Mouse (Mus musculus) ovary, postnatal 36 days (tissue): ENCODE data around the gene Micall2.
A peak's percentile ranks its signal among the peaks of the same experiment; 100 is the strongest.
"Not testable (repeated sequence)": the region's sequence is repeated elsewhere in the genome, so short reads cannot be mapped to it uniquely, and the experiment has no call there.

Experiments used
- DNase-seq: peaks from one replicate; pipeline ENCODE4 v3.0.0; 2022; ENCODE audit warnings: low spot score, mixed read lengths

The Micall2 gene

DNA sequence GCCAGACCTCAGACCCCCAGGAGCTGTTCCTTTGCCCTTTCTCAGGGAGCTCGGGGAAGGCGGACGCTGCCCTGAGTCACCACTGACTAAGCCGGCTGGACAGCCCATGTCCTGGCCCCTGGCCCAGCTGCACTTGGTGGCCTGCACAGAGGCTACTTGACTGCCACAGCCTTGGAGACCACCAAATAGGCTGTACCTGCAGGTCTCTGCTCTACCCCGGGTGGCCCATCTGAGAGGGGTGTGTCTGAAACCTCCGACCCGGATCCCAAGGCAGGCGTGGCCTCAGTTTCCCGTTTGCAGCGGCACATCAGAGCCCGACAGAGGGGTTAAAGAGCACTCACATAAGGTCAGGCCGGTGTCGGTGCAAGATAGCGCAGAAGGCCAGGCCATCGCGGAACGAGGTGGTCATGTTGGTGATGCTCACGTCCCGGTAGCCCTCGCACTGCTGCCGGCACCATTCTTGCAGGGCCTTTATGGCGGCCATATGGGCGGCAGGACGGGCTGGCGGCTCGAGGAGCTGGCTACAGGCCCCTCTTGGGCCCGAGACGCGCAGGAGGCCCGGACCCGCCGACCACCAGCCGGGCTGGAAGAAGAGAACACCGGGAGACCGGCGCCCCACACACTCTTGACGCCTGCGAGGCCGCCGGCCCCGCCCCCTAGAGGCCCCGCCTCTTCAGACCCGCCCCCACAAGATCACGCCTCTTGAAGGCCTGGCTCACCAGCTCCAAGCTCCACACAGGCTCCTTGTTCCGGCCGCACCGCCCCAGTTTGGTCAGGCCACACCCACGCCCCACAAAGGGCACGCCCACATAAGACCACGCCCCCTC, at the start of gene Micall2:
Gene Micall2, minus strand, starts transcription at position 660 of the 827 bp plus-strand sequence.
- peak; percentile 98 for DNase-seq

DNA sequence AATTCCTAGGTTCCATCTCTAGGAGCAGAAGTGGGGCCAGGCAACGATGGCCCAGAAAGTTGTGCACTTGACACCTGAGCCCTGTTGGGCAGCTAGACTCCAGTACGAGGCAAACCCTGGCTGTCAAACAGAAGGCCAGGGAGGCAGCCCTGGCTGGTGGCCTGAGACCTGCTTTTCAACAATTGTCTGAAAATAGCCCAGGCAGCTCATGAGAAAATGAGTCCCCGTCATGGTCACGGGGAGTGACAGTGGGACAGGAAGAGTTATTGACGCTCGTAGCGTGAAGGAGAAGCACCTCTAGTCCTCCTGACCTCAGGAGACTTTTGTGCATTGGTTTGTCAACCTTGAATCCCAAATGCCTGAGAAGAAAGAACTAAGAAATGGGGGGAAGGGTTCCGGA, 45.3 kb upstream of the Micall2 start:
- DNase-seq: no peak

DNA sequence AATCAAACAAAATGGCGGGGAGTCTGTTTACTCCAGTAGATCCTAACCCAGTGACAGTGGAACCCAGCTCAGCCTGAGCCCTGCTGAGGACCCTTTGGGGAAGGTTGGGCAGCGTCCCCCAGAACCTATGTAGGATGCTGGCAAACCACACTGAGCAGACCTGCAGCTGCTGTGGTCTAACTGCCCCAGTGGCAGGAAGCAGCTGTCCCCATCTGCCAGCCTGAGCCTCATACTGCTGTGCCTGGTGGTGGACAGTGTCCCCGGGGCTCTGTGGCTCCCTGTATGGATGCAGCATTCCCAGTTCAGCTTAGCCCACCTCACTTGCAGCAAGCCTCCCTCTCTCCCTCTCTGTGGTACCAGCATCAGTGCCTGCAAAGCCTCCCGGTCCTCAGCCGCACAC, 40.8 kb upstream of the Micall2 start:
- DNase-seq: no peak

DNA sequence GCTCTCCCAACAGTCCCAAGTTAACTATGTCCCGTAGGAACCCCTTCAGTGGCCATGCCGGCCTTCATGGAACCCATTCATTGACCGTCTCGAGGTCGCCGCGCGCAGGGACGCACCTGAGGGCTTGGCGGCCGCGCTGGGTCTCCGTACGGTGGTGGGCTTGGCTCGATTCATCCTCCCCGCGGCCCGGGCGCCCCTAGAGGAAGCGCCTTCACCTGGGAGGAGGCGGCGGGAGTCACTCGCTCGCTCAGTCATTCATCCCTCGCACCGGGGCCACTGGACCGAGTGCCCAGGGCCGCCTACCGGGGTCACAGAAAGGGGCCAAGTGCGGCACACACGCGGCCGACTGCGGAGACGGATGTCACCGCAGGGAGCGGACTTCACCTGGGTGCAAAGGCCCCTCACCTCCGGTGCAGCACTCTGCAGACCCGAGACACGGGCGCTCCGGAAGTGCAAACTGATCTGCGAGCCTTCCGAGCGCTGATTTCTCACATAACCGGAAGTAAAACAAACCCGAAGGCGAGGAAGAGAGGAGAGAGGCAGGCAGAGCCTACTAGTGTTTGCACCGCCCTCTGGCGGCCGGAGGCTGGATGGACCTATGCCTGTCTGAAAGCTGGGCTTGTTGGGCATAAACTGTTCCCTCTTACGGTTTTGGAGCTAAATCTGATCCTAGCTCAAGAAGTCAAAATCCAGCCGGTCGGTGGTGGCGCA, 39.2 kb upstream of the Micall2 start, which contains the start of gene Ints1:
Gene Ints1, minus strand, starts transcription at position 459 of the 711 bp plus-strand sequence.
- peak; percentile 93 for DNase-seq

DNA sequence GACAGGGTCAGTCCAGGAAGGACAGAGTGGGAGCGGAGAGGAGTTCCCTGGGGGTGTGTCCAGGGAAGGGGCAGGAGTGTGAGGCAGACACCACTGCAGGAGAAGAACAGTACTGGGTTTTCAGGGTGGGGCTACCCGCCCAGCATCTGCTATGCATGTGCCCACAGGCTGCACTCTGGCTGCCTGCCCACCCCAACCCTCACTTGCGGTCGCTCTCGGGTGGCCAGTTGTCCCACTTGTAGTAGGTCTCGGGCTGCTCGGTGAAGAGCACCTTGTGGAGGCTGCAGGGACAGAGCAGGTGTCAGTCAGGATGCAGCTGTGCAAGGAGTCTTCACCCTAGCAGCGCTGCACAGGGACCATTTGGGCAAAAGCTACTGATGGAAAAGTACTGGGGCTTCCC, 32.1 kb upstream of the Micall2 start:
- no peak for DNase-seq

DNA sequence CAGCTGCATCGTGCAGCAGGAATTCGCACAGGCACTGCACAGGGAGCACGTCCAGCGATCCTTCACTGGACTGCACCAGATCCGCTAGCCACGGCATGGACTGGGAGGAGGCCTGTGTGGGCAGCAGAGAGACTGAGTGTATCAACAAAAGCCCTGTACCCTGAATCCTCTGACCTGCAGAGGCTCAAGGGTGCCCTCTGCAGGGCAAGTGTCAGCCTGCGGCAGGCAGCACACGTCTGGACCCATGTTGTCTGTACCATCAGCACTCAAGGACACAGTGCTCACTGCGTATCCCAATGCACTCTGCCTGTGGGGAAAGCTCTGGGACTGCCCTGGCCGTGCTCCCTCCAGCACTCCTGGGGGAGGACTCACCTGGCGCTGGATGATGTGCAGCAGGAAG, 28.2 kb upstream of the Micall2 start:
- DNase-seq: peak; percentile 35

DNA sequence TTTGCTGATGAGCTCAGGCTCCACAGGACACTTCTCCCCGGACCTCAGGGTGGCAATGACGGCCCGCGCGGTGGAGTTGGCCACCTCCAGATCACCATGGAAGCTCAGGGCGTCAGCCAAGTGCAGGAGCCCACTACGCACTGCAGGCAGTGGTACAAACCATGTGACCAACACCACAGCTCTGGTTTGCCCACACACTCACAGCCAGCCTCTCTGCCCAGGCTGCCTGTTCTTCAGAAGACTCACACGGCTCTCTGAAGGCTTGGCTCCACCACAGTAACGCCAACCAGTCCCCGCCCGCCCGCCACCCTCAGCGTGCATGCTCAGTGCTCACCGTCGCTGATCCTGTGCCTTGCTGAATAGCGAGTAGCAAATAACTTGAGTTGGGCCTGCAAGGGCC, 22.0 kb upstream of the Micall2 start:
- DNase-seq: no peak

DNA sequence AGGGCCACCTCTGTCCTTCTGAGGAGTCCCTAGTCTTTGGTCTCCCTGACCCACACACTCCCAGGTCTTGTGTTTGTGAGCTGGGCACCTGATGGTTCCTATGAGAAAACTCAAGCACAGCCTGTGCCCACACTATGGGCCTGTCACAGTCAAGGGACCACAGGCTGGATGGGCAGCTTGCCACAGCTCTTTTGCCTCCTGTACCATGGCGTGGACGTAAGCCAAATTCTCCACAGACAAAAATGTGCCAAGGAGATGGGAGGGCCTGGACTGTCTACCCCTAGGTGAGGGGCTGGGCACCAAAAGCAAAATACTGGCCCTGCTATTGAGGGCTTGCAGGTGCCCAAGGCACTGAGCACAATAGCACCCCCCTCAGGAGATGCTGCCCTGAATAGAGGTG, 20.4 kb upstream of the Micall2 start:
- DNase-seq: no peak

DNA sequence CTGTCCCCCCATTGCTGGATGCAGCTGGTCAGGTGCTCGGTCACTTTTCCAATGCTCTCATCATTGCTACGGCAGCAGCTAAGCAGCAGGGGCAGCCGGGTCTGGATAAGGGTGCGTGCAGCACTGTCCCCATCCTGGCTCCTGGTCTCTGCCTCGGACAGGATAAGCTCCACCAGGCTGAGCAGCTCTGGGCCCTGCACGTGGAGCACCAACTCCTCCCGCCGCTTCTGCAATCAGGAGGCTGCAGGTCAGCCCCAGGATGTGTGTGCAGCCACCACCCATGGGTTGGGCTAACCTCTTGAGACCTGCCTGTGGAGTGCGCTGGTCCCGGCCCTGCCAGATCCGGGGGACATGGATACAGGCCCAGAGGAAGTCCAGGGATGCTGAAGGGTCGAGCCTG, 20.0 kb upstream of the Micall2 start:
- no peak for DNase-seq

DNA sequence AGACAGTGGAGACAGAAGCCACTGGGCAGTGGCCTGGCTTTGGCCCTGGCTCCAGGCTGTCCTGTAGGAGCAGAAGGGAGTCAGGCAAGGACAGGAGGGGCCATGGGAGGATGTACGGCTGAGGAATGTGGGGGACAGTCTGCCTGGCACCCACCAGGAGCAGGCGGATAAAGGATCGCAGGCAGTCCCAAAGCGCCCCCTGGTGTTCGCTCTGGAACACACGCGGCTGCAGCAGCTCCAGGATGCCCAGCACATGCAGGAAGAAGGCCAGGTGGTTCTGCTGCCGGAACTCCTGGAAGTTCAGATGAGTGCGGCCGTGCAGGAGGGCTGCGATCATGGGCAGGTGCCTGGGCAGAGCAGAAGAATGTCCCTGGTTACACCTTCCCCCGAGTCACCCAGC, 18.6 kb upstream of the Micall2 start:
- DNase-seq: peak; percentile 53

DNA sequence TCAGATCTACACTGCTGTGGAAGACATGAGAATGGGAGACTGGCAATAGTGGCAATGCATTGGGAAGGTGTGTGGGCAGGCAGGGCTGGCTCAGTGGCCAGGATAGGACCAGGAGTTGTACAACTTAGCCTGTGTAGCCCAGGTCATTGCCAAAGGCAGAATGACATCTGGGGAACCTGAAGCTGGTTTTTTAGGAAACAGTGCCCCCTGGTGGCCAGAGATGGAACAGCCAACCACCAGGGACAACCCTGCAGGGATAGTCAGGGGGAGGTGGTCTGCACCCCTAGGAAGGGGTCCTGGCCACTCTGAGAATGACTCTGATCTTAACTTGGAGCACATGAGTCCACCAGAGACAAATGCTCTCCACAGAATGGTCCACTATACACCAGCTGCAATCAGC, 14.4 kb upstream of the Micall2 start:
- DNase-seq: peak; percentile 61

DNA sequence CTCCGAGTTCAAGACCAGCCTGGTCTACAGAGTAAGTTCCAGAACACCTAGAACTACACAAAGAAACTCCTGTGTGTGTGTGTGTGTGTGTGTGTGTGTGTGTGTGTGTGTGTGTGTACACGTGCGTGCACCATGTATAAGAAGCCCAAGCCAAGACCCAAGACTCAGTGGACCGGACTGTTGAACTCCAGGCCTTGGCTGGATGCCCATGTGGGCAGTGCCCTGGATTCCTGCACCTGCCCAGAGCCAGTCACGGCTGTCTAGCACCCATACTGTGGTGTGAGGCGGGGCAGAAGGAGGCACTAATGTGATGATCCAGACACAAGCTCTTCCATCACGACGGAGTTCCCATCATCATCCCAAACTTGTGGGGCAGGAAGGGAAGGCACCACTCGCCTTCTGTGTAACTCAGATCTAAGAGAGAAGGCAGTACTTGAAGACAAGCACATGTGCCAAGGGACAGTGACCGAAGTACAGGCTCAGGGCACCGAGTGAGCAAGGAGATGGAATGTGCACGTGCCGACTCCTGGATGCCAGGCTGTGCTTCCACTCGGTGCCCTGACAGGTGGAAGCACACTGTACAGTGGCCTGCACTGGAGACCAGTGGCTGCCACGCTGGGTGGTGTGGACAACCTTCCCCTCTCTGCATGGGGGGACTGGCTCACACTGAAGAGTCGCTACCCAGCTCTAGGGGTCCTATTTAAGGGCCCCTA, 13.4 kb upstream of the Micall2 start:
- no peak for DNase-seq

DNA sequence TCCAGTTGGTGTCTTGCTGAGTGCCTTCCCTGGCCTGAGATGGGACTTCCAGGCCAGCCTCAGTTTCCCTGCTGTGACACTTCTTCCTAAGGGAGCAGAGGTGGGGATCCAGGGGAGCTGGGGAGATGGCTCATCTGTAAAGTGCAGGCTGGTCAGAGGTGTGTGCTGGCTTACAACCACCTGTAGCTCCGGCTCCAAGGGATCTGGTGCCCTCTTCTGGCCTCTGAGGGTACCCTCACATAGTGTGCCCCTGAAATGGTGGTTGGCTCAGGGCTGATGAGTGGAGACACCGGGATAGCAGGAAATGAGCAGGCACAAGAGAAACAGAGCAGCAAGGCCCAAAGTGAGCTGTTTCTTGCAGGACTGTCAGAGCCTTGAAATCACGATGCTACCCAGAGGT, 9.6 kb upstream of the Micall2 start:
- peak; percentile 61 for DNase-seq

DNA sequence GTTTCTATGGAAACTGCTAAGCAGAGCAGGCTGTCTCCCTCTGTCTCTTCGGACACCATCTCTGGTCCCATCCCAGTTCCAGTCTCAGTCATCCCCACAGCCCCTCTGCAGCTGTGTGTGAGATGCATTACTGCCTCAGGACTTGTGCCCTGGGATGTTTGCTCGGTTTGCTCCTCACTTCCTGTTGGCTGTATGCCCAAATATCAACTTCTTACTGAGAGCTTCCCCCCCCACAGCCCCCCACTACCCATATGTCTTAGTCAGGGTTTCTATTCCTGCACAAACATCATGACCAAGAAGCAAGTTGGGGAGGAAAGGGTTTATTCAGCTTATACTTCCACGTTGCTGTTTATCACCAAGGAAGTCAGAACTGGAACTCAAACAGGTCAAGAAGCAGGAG, 6.5 kb upstream of the Micall2 start:
- DNase-seq: not testable (repeated sequence)

DNA sequence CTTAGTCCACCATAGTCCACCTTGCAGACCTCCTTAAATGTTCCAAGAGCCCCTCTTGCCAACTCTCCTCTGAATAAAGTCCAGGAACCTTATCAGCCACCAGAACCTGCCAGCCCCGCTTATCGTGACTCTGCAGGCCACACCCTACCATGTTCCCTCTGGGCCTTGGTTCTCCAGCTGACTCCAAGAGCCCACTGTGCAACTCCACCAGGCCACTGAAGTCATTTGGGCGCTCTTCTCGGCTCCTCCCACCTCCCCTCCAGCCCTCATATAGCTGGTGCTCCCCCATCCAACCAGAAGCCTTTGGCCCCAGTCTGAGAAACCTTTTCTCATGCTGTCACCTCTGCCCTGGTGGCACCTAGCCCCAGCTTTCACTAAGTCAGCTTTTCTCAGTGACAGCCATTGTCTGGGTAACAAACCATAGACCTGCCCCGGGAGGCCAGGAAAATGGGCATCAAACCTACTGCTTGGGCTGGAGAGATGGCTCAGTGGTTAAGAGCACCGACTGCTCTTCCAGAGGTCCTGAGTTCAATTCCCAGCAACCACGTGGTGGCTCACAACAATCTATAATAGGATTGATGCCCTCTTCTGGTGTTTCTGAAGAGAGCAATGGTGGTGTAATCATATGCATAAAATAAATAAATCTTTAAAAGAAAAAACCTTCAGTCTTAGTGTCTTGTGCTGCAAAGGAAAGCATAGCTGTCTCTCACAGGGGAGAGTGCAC, 2.6 kb upstream of the Micall2 start:
- DNase-seq: no peak

DNA sequence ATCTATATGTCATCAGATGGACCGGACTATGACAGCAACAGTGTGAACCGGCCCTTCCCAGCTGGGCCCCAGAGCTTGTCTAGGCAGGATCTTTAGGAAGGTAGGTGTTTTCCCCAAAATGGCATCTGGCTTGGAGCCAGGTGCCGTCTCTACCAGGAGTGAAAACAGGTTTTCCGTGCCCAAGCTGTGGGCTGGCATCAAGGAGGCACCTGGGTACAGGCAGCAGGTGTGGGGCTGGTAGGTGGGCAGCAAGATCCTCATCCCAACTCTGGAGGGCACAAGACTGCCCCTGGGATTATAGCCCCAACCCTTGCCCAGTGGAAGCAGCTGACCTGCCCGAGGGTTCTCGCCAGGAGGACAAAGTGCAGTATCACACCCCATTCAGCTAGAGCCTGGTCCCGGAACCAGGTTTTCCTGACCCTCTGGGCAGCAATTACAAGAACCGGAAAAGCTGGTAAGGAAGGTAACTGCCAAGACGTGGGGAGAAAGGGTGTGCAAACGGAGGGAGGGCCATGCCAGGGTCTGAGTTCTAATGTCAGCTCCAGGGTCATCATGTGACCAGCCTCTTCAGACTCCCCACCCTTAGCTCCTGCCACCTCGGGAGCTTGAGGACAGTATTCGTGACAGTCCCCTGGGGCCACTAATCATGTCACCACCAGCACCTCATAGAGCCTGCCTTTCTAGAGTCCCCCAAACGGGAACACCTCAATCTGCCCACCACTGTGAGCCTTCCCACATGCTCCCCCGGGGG, 1.9 kb upstream of the Micall2 start:
- DNase-seq: no peak

DNA sequence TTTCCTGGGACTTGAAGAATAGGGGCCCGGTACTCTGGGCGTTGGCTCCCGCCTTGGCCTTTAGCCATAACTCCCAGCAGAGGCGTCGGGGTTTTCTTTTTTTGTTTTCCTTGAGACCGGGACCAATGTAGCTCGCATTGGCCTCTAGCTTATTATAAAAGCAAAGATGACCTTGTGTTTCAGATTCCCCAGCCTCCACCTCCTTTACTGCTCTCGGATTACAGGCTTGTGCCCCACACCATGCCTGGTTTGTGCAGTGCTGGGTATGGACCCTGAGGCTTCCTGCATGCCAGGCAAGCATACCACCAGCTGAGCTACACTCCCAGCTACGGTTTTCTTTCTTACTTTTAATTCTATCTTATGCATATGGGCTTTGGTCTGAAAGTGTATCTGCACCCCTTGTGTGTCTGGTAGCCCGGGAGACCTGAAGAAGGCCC, 386 bp upstream of the Micall2 start:
- no peak for DNase-seq

DNA sequence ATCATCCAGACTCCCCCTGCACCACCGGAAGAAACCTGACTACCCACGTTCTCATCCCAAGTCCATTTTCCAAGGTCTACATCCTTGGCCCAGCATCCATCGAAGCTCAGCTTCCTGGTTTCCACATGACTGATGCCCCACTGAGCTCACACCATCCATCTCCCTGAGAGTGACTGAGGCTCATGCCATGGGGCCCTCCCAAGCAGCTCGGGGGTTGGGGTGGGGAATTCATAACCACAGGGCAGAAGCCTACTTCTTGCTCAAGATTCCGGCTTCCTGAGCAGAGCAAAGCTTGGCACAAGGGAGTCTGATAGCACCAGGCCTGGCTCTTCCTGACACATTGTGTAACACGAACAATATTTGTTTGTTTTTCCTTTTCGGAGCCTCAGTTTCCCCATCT, 1.4 kb downstream of the Micall2 start:
- DNase-seq: no peak

DNA sequence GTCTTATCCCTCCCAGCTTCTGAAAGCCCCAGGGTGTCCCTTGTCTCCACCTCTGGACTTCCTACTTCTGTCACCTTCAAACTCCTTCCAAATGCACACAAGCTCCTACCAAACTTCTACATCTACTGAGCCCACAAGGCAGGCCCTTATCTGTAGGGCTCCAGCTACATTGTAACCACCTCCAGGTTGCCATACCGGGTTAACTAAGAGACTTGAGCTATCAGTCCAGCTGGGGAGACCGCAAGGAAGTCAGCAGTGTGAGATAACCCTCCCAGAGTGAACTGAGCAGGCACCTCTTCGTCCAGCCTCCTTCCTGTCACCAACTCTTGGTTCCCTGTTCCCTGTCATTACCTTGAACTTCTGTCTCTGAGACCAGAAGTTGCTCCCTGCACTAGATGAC, 2.1 kb downstream of the Micall2 start:
- no peak for DNase-seq

DNA sequence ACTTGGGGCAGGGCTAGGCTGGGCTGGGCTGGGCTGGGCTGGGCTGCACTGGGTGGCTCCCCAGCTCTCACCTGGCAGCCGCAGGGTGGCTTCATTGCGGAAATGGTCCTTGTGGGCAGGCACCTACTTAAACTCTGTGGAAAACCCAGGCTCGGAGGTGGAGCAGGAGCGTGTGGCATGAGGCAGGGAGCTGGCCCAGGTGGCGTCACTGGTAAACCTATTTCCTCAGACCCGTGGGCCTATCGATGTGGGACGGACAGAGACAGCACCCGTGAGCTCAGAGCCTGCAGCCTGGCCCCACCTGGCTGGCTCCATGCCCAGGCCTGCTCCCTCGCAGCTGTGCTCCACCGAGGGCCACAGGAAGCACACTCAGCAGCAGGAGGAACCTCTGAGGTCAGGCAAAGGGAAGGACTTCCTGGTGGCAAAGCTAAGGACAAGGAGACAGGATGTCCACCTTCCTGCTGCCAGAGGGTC, 3.5 kb downstream of the Micall2 start:
- peak; percentile 44 for DNase-seq
